Mouse (Mus musculus) spleen, adult 12 weeks (tissue): ENCODE measurements around the gene Vmn1r220.
"Not testable (repeated sequence)": the region's sequence is repeated elsewhere in the genome, so short reads cannot be mapped to it uniquely, and the experiment has no call there.

ENCODE experiments used
- DNase-seq: peaks from one replicate; pipeline ENCODE4 v3.0.0; 2022; ENCODE audit warnings: low spot score

Vmn1r220 gene

GRCm38 (mm10) chr13:23187875-23188274, at the start of gene Vmn1r220:
Gene Vmn1r220, minus strand, starts transcription at chr13:23187975.
- no peak for DNase-seq

DNA sequence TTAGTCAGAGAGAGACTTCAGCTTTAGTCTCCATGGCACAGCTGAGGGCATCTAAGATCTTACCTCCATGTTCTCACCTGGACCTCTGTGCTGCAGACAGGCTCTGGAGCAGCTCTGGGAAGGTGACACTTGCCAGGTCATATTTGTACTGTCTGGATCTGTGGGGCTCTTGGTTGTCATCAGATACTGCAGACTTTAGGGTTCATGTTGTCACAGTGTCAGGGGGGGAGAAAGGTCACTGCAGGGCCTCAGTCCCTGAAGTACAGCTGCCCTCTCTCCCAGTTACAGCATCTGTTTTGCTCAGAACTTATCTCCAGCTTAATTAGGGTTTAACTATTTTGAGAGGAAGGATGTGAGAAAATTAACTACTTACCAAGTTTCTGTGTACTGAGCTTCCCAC, 48.1 kb upstream of the Vmn1r220 start, which contains the start of gene Vmn1r222:
Vmn1r222 (minus strand) TSS at position 101 of the 400 bp plus-strand sequence.
- not testable (repeated sequence) for DNase-seq

DNA sequence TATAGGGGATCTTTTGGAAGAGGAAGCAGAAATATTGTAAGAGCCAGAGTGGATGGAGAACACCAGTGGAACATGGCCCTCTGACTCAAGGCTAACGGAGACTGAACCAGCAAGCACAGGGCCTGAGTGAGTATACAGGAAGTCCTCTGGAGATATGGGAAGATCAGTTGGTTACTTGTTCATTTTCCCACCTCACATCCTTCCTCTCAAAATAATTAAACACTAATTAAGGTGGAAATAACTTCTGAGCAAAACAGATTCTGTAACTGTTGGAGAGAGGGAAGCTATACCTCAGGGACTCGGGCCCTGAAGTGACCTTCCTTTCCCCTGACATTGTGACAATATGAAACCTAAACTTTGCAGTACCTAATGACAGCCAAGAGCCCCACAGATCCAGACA, 26.1 kb upstream of the Vmn1r220 start, which contains the start of gene Vmn1r221:
Vmn1r221 (plus strand) TSS at position 301 of the 400 bp plus-strand sequence.
- DNase-seq, result not testable (repeated sequence)

DNA sequence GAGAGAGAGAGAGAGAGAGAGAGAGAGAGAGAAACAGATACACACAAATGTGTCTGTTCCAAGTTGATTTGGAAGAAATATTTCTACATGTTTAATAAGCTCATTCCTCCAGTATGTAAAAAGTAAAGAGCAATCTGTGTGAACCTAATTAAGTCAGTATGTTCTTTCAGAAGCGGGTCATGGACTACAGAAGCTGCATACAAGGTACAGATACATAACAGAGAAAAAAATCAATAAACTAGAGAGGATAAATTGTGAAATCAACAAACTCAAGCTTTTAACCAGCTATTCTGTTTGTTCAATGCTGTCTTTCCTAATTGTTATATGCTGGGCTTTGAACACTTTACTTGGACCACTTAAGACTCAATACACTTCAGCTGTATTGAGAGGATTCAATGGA, 16.1 kb upstream of the Vmn1r220 start:
- DNase-seq, result not testable (repeated sequence)

DNA sequence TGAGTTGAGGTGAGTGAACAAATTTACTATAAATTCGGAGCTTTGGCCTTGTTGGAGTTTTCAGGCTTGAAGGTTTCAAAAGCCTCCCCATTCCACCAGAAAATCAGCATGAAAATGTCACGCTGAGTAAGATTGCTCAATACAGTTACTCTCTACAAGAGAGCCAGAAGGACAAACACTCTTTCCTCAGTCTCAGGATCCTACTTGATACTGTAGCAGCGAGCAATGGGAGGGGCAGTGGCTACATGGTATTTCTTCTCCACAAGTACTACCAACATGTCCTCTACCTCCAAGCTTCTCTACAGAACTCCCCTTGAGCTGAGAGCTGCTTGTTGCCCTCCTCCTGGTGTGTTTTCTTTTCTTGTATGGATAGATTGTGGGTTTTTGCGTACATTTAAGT, 21.3 kb downstream of the Vmn1r220 start:
- not testable (repeated sequence) for DNase-seq

GRCm38 (mm10) chr13:23159012-23159411, 28.8 kb downstream of the Vmn1r220 start, which contains the start of gene Vmn1r219:
Gene Vmn1r219, plus strand, starts transcription at chr13:23159312.
- DNase-seq, result no peak

- DNase-seq, result no peak
Observed at GRCm38 (mm10) chr13:23157848-23158247, 29.9 kb downstream of the Vmn1r220 start.

- DNase-seq, result no peak
Observed at GRCm38 (mm10) chr13:23138880-23139279, 48.9 kb downstream of the Vmn1r220 start.

GRCm38 (mm10) chr13:23133501-23133900, 54.3 kb downstream of the Vmn1r220 start:
- DNase-seq, result no peak

DNA sequence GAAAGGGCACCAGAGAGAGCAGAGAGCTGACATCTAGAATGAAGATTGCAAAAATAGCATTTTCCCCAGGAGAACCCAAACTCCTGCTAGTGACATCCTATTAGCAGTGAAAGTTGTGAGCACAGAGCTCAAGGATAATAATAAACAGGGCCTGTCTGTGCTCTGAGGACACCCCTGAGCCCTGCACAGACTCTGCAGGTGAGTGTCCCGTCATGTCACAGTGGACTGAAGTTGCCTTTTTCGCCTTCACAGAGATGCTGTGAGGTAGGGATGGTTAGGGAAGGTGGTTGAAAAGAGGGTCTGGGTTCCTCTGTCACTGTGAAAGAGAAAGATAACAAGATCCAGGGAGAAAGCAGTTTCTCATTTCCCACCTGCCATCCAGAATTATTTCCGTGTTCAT, 54.7 kb downstream of the Vmn1r220 start, which contains the start of gene Vmn1r218:
Vmn1r218 (plus strand) TSS at position 57 of the 400 bp plus-strand sequence.
- no peak for DNase-seq
